Mouse (Mus musculus) heart, adult 9 months (tissue): ENCODE data around the gene Dscaml1.
A peak's percentile ranks its signal among the peaks of the same experiment; 100 is the strongest.

Experiments used
- DNase-seq, 2 experiments: peaks; one replicate each; pipeline ENCODE4 v3.0.0; 2022; ENCODE audit warnings: low spot score in 2 of 2

Gene Dscaml1

DNA sequence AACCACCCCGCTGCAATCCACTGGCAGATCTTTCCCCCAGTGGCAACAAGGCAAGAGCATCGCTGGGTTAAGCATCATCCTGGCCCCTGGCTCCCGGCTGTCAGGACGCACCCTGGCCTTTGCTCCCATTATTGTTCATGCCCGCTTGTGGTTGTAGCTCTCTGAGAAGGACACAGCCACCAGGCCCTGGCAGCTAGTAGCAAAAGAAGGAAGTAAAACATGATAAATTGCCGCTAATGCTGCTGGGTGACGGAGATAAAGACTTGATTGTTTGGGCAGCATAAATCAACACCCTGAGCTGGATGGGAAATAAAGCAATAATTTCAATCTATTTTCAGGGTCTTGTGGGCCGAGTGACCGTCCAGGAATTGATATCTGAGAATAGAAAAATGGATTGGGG is 81.1 kb downstream of the Dscaml1 start:
- no peak for DNase-seq

DNA sequence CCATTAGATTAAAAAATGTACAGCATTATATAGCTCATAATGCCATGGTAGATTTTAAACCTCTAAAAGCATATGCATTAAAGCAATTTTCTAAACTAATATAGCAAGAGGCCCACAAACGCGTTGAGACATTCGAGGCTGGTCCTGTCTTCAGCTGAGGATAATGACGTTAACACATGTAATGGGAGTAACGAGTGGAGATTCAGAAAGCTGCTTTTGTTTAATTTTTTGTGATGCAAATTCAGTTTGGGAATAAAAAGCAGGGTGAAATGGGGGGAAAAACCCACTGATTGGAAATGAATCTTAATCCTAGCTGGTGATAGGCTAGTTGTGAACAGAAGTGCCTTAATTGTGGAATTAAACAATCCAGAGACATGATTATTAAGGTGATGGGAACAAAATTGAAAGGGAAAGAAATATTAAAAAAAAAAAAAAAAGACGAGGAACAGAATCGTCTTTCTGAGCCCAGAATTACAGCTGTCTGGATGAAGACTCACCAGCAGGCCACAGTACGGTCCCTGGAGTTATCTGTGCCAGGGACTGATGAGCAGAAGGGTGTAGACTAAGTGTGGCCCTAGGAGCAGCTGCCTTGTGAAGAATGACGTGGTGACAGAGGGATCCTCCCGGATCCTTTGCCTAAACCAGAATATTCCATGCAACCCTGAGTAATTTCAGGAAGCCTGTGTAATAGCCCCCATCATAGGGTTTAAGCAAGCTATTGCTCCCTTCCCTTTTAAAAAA is 84.5 kb downstream of the Dscaml1 start:
- DNase-seq = no peak

DNA sequence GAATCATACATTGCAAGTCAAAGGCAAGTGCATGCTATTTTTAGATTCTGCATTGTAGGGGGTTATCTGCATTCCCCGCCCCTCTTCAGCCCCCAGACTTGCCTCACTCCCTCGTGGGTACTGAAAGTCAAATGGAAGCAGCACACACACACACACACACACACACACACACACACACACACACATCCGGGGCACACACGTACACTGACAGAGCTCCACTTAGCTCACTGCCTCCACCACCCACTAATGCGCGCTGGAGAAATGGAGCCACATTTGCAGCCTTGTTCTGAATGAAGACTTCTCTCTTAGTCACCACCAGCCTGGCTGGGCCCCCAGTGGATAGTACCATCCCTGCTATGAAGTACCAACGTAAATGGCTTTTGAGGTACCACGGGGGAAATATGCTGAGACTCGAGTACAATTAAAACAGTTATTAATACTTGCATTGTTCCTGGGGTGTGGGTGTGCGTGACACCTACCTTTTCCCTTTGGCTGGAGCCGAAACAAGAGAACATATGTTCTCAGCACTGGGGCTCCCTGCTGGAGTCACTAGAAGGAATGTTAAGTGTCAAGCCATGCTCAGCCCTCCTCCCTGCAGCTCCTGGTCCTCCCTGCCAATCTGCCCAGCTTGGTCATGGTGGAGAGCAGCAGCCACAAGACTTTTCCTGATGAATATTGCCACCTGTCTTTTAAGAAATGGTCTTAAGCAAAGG is 91.7 kb downstream of the Dscaml1 start:
- no peak for DNase-seq

DNA sequence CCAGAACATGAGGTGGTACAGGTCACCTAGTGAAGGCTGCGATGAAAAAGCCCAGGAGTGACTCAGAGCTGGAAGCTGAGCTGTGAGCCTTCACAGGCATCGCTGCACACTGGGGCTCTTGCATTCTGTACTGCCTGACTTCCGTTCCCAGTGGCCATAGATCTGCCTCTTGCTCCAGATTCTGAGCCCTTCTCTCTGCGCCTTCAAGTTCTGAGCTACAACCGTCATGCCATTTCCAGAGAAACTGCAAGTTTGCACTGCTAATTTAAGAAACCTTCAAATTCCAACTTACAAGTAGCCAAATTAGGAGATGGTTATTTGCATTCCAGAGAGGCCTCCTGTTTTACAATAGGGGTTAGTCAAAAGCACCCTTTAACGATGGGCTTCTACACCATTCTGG is 93.4 kb downstream of the Dscaml1 start:
- DNase-seq = no peak

DNA sequence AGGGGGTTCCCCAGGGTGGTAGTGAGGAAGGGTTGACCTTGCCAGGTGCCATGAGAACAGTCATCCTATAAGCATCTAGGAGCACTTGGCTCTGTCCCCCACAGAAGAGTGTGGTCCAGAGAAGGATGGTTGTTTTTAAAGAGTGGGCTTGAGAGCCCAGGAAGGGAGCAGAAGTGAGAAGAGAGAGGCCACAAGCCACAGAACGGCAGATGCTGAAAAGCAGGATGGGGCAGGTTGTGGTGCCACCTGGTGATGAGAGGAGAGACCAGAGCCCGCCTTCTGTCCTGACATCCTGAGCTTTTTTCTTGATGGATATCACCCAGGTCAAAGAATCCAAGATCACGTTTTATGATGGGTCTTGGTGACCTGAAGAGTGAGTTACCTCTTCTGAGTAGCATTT is 96.4 kb downstream of the Dscaml1 start:
- no peak for DNase-seq

DNA sequence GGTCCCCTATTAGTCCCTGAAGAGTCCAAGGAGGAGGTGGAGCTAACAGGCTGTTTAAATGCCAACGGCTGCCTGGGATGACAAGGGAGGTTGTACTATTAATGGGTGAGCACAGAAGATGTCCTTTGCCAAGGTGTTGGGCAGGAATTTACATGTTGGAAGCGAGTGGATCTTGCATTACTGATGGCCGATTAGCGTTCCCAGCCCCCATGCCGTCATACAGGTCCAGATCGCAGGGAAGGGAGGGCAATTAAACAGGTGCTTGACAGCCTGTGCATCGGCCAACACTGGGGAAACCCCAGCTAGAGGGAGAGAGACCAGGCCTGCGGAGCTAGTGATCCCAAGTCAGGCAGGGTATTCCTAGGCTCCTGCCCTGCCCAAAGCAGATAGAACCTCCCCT is 98.1 kb downstream of the Dscaml1 start:
- no peak for DNase-seq

DNA sequence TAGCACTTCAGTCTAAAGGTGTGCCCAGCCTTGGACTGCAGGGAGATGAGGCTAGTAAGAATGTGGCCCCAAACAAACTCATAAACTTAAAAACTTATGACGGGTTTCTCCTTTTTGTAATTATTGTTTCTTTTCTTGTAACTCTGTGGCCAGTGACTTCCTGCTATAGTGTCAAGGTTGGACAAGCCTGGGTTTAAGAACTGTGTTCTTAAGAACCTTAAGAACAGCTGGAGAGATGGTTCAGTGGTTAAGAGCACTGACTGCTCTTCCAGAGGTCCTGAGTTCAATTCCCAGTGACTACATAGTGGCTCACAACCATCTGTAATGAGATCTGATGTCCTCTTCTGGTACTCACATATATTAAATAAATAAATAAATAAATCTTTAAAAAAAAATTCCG is 106.8 kb downstream of the Dscaml1 start:
- no peak for DNase-seq

DNA sequence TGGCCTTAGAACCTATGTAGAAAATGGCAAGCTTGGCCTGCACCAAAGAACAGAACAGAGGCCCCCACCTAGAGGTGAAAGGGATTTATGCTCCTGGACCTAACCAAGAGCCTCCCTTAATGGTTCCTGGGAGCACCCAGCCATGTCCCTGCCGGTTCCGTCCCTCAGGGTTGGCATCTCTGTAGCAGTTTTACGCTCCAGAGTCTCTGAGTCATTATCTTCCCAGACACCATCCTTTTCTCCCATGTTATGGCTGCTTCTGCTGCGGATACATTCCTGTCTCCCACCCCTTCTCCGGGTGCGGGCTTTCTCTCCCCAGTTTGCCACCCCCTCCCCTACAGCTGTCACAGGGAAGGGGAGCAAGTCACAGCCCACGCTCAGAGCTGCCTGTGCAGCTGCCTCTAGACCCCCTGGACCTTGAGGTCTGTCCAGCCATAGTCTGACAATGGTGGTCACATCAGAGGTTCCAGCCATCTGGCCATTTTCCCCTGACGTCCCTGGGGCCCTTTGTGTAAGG is 108.1 kb downstream of the Dscaml1 start:
- no peak for DNase-seq

DNA sequence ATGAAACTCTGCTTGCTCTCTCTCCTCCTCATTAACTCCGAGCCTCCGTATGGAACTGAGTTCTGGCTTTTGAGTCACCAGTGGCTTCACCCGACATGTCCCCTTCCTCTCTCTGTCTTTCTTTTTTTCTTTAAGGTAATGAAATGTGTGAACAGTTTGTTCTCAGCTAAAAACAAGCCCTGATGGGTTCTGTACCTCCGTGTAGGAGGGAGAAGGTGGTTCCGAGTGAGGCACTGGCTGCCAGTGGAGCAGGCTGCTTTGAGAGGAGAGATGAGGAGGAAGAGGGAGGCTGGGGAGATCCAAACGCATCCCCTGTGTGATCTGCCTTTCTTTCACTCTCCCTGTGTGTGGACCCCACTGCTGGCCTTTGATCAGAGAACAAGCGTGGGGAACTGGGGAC is 111.2 kb downstream of the Dscaml1 start:
- no peak for DNase-seq

DNA sequence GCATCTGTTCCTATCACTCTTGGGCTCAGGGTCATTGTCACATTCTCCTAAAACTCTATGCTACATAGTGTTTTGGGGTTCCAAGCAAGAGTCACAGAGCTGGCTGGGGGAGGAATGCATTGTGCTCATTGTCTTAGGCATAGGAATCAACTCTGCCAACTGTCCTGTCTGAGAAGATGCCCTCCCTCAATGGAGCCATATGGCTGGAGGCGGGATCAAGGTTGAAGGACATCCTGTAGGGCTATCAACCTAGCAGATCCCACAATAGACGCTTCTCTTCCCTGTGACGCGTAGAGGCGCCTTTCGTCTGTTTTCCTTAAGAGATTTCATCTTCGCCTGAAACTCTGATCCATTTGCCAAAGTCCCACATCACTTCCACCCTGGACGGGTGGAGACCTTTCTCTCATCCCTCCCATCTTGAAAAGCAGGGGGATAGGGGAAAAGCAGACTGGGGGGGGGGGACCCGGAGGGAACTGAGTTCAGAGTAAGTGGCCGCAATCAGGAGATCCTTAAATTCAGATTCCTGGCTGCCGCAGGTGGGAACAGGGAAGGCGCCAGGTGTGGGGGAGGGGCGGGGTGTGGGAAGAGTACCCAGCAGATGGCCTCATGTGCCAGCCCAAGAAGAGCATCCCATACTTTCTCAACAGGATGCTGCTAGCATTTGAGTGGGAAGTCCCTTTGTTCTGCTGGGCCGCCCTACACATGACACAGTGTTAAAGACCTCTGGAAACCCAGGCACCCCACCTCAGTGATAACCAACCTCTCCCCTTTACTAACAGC is 113.0 kb downstream of the Dscaml1 start:
- no peak for DNase-seq

DNA sequence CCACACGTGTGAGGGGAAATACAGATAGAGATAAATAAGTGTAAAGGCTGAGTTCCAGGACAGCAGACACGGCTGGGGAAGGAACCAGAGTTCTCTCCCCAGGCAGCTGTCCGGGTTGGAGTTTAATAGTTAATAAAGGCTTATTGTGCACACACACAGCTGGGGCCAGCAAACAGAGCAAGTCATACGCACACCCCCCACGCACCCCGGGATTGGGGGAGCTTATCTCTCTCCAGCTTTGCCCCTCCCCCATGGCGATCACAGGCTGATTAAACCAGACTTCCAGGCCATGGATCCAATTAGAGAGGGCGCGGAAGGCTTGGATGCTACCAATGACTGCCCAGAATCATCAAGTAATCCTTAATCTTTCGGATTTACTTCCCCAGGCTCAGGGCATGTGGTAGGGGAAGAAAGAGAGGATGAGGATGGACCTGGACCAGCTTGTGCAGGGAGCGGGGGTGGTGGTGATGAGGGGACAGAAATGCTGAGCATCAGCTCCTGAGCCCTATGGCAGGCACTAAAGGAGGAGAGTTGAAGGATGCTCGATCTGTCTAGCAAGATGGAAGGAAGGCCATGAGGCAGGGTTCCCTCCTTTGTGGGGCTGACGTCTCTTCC is 119.7 kb downstream of the Dscaml1 start:
- DNase-seq = no peak

DNA sequence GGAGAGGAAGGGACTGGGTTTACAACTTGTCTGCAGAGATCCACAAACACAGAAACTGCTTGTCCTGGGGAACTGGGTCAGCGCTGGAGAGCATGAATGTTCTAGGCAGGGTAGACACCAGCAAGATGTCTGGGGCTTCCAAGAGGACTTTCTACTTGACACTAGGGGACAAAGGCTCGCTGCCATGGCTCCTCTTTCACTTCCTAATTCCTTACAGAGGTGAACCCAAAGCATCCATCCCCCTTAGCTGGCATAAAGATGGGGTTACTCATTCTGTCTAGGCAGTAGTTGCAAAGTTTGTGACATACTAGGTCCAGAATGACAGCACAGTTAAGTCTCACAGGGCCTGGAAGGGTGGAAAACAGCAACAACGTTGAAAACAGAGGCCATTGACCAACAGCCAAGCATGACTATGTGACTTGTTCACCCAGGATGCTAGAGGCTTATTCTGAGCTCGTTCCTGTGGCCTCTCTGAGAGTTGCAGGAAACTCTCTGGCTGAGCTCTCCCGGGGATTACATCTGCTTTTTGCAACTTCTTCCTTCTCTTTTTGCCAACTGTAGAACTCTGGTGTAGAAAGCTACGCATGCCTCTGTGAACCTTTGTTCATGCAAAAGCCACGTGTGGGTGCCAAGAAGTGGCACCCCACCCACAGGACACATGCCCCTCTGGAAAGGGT is 120.6 kb downstream of the Dscaml1 start:
- DNase-seq = peak; percentile 11 to 13

DNA sequence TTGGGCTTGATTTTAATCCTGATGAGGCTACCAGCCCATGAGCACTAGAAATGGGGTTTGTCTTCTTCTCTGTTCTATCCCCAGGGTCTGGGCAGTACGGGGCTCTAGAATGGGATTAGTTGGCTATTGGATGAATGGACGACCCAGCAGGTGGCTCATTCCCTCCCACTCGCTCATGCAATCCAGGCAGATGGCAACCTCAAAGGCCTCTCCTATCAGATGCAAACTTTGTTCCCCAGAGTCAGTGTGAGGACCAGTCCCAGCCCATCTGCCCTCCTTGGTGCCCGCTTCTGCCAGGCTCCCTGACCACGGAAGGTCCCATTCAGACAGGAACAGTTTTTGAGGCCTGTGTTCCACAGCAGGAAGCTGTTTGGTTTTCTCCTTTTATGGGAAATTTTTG is 123.4 kb downstream of the Dscaml1 start:
- DNase-seq = no peak

DNA sequence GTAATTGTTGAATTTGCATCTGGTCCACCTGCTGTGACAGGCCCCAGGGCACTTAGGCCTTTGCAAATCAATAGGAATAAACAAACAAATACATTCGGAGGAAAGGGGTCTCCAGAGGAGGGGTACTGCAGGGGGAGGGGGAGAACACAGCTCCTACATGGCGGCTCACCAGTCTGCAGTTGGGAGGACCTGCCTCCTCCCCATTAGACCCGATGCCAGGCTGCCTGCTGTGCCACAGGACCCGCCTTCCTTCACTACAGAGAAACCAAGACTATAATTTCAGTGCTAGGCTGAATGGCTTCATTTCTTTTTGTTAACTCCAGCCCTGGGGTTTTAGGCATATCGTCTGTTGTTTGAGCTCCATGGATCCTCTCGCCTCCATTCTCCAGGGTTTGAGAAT is 123.8 kb downstream of the Dscaml1 start:
- DNase-seq = no peak

DNA sequence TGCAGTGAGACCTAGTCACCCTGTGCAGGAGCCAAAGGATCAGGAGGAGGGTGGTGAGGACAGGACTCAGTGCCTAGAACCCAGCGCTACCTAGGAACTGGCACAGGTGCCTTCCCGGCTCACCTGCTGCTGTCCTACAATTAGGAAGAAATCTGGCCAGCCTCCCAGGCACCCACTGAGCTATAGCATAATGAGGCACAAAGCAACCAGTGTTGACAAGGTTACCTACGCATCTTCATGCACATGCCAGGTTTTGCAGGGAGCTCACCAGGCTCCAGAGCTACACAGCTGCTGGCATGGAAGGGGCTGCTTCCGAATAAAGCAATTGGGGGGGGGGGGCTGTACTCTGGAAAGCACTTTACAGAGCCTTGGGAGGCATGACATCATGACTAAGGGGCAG is 124.2 kb downstream of the Dscaml1 start:
- DNase-seq = no peak

DNA sequence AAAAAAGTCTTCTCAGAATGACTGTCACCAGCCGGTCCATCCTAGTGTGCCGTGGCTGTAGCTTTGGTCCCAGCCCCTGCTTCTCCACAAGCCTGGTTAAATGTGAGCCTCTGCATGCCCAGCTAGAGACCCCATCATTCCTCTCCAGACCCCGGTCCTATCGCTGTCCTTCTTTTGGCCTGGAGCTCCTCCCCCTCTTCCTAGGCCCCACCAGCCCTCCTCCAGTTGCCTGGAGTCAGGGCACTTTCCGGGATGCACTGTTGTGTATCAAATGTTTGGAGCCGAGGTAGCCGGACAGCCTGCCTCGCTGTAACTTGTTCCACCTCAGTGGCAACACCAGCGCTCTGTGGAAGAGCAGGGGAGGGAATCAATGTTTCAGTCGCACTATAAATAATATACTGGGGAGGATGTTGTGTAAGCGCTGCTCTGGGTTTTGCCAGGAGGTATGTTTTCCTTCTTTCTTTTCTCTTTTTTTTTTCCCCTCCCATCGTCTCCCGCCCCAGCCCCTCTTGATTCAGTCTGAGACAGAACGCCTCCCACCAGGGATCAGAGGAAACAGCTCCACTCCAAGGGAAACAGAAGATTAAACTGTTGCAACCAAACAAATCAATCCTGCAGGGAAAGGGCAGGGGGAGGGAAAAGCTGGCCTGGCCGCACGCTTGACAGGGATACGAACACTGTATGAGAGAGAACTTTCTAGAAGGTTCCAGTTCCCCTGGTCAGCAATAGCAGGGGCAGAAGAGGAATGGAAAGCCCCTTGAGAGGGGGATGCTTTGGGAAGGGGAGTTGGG is 128.8 kb downstream of the Dscaml1 start:
- DNase-seq = peak; percentile 29 to 31

DNA sequence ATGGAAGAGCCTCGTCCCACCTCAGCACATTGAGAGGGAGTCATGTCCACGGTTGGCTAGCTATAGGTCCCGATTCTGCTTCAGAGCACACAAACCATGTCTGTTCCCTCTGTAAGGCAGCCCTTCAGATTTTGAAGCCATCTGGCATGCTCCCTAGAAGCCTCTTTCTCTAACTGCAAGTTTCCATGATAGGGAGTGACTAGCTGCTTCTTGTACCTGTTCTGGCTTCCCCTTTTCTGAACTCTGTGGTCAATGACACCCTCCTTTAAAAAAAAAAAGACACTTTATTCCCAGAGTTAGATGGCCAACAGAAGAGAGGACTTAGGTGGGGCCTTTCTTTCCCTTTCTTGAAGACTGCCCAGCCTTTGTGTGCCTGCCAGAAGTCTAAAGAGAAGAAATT is 130.5 kb downstream of the Dscaml1 start:
- no peak for DNase-seq

DNA sequence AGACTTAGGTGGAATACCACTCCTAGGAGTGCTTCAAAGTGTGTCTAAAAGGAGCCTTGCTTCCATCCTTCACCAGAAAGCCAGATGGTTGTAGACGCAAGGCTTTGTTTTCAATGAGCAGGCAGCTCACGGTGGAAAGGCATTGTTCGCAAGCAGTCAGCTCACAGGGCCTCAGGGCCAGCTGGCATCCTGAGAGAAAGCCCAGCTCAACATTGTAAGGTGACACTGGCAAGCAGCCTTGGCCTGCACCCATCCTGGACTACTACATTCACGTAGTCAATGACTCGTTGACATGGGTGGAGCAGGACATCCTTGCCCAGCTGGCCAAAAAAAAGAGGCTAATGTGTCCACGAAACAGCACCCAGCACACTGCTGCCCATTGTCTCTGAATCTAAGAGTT is 134.6 kb downstream of the Dscaml1 start:
- peak; percentile 29 to 41 for DNase-seq

DNA sequence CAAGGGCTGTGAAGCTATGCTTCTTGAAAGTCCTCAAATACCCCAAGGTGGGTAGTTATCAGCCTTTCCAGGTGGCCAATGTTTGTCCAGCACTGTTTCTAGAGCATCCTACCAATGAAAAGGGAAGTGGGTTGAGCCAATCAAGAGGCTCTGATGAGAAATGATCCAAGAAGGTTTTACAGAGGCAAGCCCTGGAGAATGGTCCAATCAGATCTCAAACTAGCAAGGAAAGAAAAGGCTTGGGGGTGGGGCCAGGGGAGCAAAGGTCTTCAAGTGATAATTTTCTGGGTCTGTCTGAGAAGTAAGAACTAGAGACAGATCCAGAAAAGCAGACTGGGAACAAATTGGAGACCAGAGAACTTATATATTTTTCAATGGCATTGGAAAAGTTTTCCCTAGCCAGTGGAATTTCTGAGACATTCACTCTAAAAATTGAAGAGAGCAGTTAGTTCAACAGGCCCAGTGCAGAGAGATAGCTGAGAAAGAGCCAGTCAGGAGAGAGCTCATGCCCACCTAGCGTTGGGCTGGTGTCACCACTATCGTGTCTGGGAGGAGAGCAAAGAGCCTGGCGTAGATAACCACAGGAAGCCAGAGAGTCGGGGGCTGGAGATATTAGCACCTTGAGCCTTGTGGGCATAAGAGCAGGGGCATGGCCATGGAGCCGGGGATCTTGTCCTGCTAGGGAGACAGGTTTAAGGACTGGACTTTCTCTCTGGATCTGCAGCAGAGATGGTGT is 140.6 kb downstream of the Dscaml1 start:
- no peak for DNase-seq

DNA sequence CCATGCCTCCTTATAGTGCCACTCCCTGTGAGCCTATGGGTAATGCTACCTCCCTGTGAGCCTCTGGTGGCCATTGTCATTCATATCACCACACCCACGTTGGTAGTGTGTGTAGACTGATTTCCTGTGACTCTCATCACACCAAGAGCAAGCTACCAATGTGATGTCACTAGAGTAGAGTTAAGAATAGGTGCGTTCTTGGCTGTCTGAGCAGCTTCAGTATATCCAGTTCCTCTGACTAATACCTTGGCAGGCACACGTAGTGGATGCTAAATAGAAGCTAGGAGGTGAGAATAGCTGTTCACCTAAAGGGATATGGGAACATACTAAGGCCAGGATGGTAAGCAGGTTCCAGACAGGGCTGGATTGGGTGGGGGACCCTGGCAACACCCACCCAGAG is 143.3 kb downstream of the Dscaml1 start:
- DNase-seq = no peak
